Mouse (Mus musculus) forebrain, embryonic 14.5 days (tissue): Measurements from ENCODE around the gene Erbb4. TPM values are rescaled to one million over a fixed set of nuclear protein-coding genes. Genes with fewer than 3 reads are reported as not detected.
A peak's percentile ranks its signal among the peaks of the same experiment; 100 is the strongest.

Source experiments
- ATAC-seq: fragments of 200-750 bp; cut with Nextera tagmentation; 2 replicates; pipeline ENCODE4 v1.8.0; 2017; ENCODE audit warnings: mild to moderate bottlenecking, moderate library complexity
- DNase-seq: peaks from one replicate; pipeline ENCODE4 v3.0.0-alpha.2; 2015; ENCODE audit warnings: low spot score
- H3K27ac ChIP-seq: fragments of 300-500 bp; sonication (generic); 2 replicates; pipeline ENCODE4 v1.5.1; 2014; ENCODE audit warnings: low read depth, mild to moderate bottlenecking, control low read depth, low read length, moderate library complexity
- H3K27me3 ChIP-seq: fragments of 300-500 bp; sonication (generic); replicated peaks from 2 replicates; pipeline ENCODE4 v1.6.1; 2014; ENCODE audit warnings: low read length, control low read depth, mixed read lengths; ENCODE audit not compliant: control insufficient read depth, insufficient read depth
- H3K36me3 ChIP-seq: fragments of 300-500 bp; sonication (generic); 2 replicates; pipeline ENCODE4 v1.6.1; 2014; ENCODE audit warnings: low read length, control low read depth; ENCODE audit not compliant: control insufficient read depth, insufficient read depth
- H3K4me1 ChIP-seq: fragments of 300-500 bp; sonication (generic); 2 replicates; pipeline ENCODE4 v1.6.1; 2014; ENCODE audit warnings: antibody characterized with exemption, low read length, control low read depth; ENCODE audit not compliant: control insufficient read depth, insufficient read depth
- H3K4me2 ChIP-seq: fragments of 300-500 bp; sonication (generic); 2 replicates; pipeline ENCODE4 v1.6.1; 2014; ENCODE audit warnings: mild to moderate bottlenecking, control low read depth, low read length
- H3K4me3 ChIP-seq: fragments of 300-500 bp; sonication (generic); 2 replicates; pipeline ENCODE4 v1.5.1; 2014; ENCODE audit warnings: low read depth, low read length, control low read depth
- H3K9ac ChIP-seq: fragments of 300-500 bp; sonication (generic); 2 replicates; pipeline ENCODE4 v1.6.1; 2014; ENCODE audit warnings: mild to moderate bottlenecking, low read length, control low read depth, moderate library complexity
- H3K9me3 ChIP-seq: fragments of 300-500 bp; sonication (generic); replicated peaks from 2 replicates; pipeline ENCODE4 v1.6.1; 2016; ENCODE audit warnings: low read length, control low read depth, mixed read lengths; ENCODE audit not compliant: control insufficient read depth
- WGBS: fragments of 180-500 bp; shearing (Covaris S2); extraction: QIAGEN DNeasy Blood & Tissue Kit; methylation state at CpG from one replicate; pipeline ENCODE4 v1.1.7; 2014; 5-methylcytosine and 5-hydroxymethylcytosine counted together
- polyA plus RNA-seq: library from polyadenylated mRNA; unstranded; fragments of >200 nt; fragmentation: Nextera tagmentation; extraction: Ambion mirVana; gene quantifications from 2 replicates; pipeline ENCODE4 v1.2.1, GENCODE M21; 2014

Erbb4 gene
- polyA plus RNA-seq, 1 experiment from 2014 or later, result 8.4 TPM

DNA sequence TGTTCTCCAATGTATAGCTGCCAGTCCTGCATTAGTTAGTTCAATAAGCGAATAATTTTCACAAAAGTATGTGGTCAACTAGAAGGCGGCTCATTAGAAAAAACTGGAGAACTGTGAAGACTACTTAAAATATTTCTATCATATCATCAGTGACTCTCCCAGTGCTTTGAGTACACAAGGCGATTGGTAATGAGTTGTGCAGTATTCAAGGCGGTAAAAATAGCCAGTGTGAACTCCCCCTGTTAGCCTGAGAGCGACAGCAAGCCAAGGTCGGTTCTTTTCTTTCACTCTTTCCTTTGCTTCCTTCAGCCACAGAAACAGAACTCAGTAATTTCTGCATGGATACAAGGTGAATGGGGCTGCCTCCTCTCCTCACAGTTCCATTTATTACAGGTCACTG, 22.1 kb downstream of the Erbb4 start:
- Histone ChIP-seq H3K9me3 (no peaks in the 10 kb centered on the region), H3K4me3 (no peak overlapping the region), H3K4me1 (no peaks in the 10 kb centered on the region), H3K27ac (no peak overlapping the region), H3K9ac (no peak overlapping the region), H3K4me2 (no peak overlapping the region), H3K36me3 (no peaks in the 10 kb centered on the region), H3K27me3 (no peaks in the 10 kb centered on the region)
- no peak for ATAC-seq
- DNase-seq, result no peak
- WGBS, result 63% methylated on average over 6 of the region's 6 CpGs

- Histone ChIP-seq H3K36me3 (no peaks in the 10 kb centered on the region), H3K27me3 (peaks cover 7% of the 10 kb centered on the region; the same call in 1 of the 2 replicates), H3K4me3 (no peak overlapping the region), H3K9me3 (no peaks in the 10 kb centered on the region), H3K27ac (no peak overlapping the region), H3K4me2 (no peak overlapping the region), H3K9ac (no peak overlapping the region), H3K4me1 (0 out of 2 replicates have a peak, but pooled peaks cover 2% of the 10 kb centered on the region)
- DNase-seq (peak; percentile 33), ATAC-seq (no peak)
- WGBS, result 83% methylated on average over 4 of the region's 4 CpGs
These were observed 58.9 kb downstream of the Erbb4 start for GRCm38 (mm10) chr1:69048918-69049317.

- no peak overlapping the region for H3K9ac ChIP-seq
- H3K4me1 ChIP-seq, result 0 out of 2 replicates have a peak, but pooled peaks cover 2% of the 10 kb centered on the region
- ATAC-seq (peak; percentile 96), DNase-seq (peak; percentile 87)
- WGBS, result 22% methylated on average over 11 of the region's 11 CpGs
- H3K4me2 ChIP-seq, result no peak overlapping the region
- H3K9me3 ChIP-seq, result no peaks in the 10 kb centered on the region
- H3K36me3 ChIP-seq, result no peaks in the 10 kb centered on the region
- H3K27ac ChIP-seq, result no peak overlapping the region
- no peak overlapping the region for H3K4me3 ChIP-seq
- peaks cover 7% of the 10 kb centered on the region for H3K27me3 ChIP-seq
These were observed 61.5 kb downstream of the Erbb4 start for GRCm38 (mm10) chr1:69046228-69046978.

- H3K4me1 ChIP-seq, result peaks cover 7% of the 10 kb centered on the region; the same call in 1 of the 2 replicates
- WGBS, result 46% methylated on average over 5 of the region's 5 CpGs
- ATAC-seq, result no peak
- H3K4me3 ChIP-seq, result no peak overlapping the region
- H3K4me2 ChIP-seq, result no peak overlapping the region
- peaks cover 8% of the 10 kb centered on the region; the same call in 1 of the 2 replicates for H3K27me3 ChIP-seq
- no peaks in the 10 kb centered on the region for H3K36me3 ChIP-seq
- no peaks in the 10 kb centered on the region for H3K9me3 ChIP-seq
- no peak for DNase-seq
- H3K27ac ChIP-seq, result no peak overlapping the region
- H3K9ac ChIP-seq, result no peak overlapping the region
These were observed 80.0 kb downstream of the Erbb4 start for GRCm38 (mm10) chr1:69027816-69028215.

DNA sequence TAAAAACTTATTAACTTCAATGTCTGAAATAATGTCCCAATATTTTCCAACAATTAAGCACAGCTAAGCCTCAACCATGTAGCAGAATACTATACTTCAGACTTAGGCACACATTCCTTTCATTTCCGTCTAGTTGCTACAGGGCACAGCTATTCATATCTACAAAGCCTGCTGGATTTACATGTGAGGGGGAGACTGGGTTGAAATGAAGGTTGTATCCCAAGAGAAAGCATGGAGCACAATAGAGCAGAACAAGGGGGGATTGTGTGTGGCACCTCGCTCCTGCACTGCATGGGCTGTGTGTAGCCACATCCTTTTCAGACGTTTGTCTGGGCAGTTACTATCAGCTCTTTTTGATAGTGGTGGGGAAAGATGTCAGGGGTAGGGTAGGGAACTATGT, 83.0 kb downstream of the Erbb4 start:
- peak; percentile 16 for DNase-seq
- WGBS, result 6% methylated on average over 3 of the region's 3 CpGs
- H3K27ac ChIP-seq, result no peak overlapping the region

GRCm38 (mm10) chr1:69023157-69023925, 84.5 kb downstream of the Erbb4 start:
- H3K4me2 ChIP-seq, result no peak overlapping the region
- H3K4me1 ChIP-seq, result peaks cover 7% of the 10 kb centered on the region; the same call in 1 of the 2 replicates
- no peaks in the 10 kb centered on the region for H3K9me3 ChIP-seq
- ATAC-seq, result peak; percentile 83
- H3K27ac ChIP-seq, result no peak overlapping the region
- peaks cover 30% of the 10 kb centered on the region for H3K27me3 ChIP-seq
- peak; percentile 67 for DNase-seq
- H3K9ac ChIP-seq, result no peak overlapping the region
- no peak overlapping the region for H3K4me3 ChIP-seq
- 7% methylated on average over 4 of the region's 4 CpGs for WGBS
- H3K36me3 ChIP-seq, result no peaks in the 10 kb centered on the region

More for the DNA sequence above, 83.0 kb downstream of the Erbb4 start:
- Histone ChIP-seq H3K4me3 (no peak overlapping the region), H3K9me3 (no peaks in the 10 kb centered on the region), H3K36me3 (no peaks in the 10 kb centered on the region), H3K4me2 (no peak overlapping the region), H3K27me3 (peaks cover 19% of the 10 kb centered on the region; the same call in 1 of the 2 replicates), H3K4me1 (peaks cover 7% of the 10 kb centered on the region; the same call in 1 of the 2 replicates), H3K9ac (no peak overlapping the region)
- 0 out of 2 replicates have a peak, but pooled peaks have one; percentile 47 for ATAC-seq

GRCm38 (mm10) chr1:69009800-69010505, 97.9 kb downstream of the Erbb4 start:
- Histone ChIP-seq H3K4me3 (no peak overlapping the region), H3K4me2 (no peak overlapping the region), H3K27me3 (no peaks in the 10 kb centered on the region; the same call in 1 of the 2 replicates), H3K36me3 (no peaks in the 10 kb centered on the region), H3K4me1 (no peaks in the 10 kb centered on the region), H3K27ac (no peak overlapping the region), H3K9ac (no peak overlapping the region), H3K9me3 (no peaks in the 10 kb centered on the region)
- 32% methylated on average over 5 of the region's 5 CpGs for WGBS
- DNase-seq (peak; percentile 60), ATAC-seq (peak; percentile 67)

DNA sequence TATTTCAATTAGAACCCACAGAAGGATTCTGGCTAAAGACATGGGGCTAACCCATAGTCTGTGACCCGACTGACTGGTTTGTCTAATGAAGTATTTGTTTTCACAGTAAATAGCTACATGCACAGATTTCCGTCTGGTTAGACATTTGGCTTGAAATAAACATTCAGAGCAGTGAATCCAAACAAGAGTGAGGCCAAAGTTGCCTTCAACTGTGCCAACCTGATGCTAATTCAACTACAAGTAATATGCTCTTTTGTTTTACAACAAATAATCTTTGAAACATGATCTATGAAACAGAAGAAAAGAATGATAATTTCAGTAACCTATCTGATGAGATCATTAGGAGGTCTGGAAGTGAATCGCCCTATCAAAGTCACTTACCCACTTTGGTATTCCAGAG, 106.5 kb downstream of the Erbb4 start:
- WGBS, result 68% methylated on average over 3 of the region's 3 CpGs
- Histone ChIP-seq H3K27me3 (no peaks in the 10 kb centered on the region), H3K4me1 (no peaks in the 10 kb centered on the region), H3K4me2 (no peak overlapping the region), H3K9ac (no peak overlapping the region), H3K27ac (no peak overlapping the region), H3K9me3 (no peaks in the 10 kb centered on the region), H3K4me3 (no peak overlapping the region), H3K36me3 (no peaks in the 10 kb centered on the region)
- DNase-seq, result no peak
- no peak for ATAC-seq
